Mouse (Mus musculus) liver, adult 2 months (tissue): ENCODE data around the gene Pknox2.

Experiments
- CTCF ChIP-seq: fragments of 200-500 bp; IDR thresholded peaks from 2 replicates; pipeline ENCODE4 v1.5.1; 2011; ENCODE audit warnings: low read depth, low read length, control low read depth
- POLR2A ChIP-seq: fragments of 200-500 bp; IDR thresholded peaks from 2 replicates; pipeline ENCODE4 v1.6.1; 2011; ENCODE audit warnings: low read length, control low read depth; ENCODE audit not compliant: insufficient read depth; ENCODE audit errors: extremely low read depth

DNA sequence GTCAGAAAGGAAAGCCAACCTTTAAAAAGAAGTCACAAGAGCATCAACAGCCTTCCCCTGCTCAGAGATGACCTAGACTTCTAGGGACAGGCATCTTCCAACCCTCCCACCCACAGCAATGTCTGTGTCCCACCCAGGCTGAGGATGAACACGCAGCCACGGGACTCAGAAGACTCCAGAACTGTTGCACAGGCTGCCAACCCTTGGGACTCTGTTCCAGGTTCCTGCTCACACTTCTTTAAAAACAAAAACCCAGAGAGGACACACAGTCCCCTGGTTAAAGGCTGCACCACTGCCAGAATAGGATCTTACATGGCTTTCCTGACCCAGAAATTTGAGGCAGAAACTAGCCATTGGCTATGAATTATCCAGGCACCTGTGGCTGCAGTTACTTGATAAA lies 21.0 kb downstream of the Pknox2 start:
- TF ChIP-seq POLR2A = no peak
- TF ChIP-seq CTCF = no peak
